27 mouse cellular contexts compared by ENCODE assay signal in the genomic region with DNA sequence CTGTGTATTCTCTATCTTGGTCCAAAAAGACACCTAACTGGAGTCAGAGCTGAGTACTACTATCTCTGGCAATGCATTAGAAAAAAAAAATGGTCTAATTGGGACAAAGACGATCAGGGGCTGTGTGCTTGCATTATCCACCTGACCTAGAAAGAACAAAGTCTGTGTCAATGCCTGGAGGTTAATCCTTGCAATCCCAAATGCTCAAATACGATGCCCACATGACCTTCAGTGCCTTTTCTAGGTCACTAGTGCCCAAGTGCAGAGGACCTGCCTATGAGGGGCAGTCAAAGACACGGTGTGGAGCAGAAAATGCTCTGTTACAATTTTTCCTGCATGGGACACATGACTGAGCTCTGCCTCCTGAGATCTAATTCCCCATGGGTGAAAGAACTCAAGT.
"Had no signal": no experiment of that assay in that cellular context is flagged by ENCODE, and none has a peak within 500 bp of the region (broad histone marks: within the 10 kb centered on the region; RNA-seq: fewer than 3 reads in every experiment).

No protein-coding gene starts in this region.

- H3K36me3 ChIP-seq: embryonic facial prominence, embryonic 10.5 days; embryonic facial prominence, embryonic 12.5 days; embryonic facial prominence, embryonic 13.5 days; embryonic facial prominence, embryonic 15.5 days; forebrain, embryonic 10.5 days; forebrain, embryonic 12.5 days; forebrain, embryonic 15.5 days had no signal

- H3K4me2 ChIP-seq: embryonic facial prominence, embryonic 12.5 days; embryonic facial prominence, embryonic 13.5 days; embryonic facial prominence, embryonic 15.5 days; forebrain, embryonic 12.5 days; forebrain, embryonic 13.5 days; forebrain, embryonic 15.5 days had no signal

- H3K9me3 ChIP-seq: embryonic facial prominence, embryonic 10.5 days; embryonic facial prominence, embryonic 12.5 days; embryonic facial prominence, embryonic 13.5 days; embryonic facial prominence, embryonic 15.5 days; forebrain, embryonic 12.5 days; forebrain, embryonic 13.5 days; forebrain, embryonic 15.5 days had no signal

- H3K4me3 ChIP-seq: embryonic facial prominence, embryonic 10.5 days; embryonic facial prominence, embryonic 12.5 days; embryonic facial prominence, embryonic 13.5 days; embryonic facial prominence, embryonic 15.5 days; erythroblast, embryonic 14.5 days; forebrain, embryonic 10.5 days; forebrain, embryonic 12.5 days; forebrain, embryonic 13.5 days; forebrain, embryonic 15.5 days; gastrocnemius, adult 2 months had no signal

- H3K4me1 ChIP-seq: embryonic facial prominence, embryonic 12.5 days; embryonic facial prominence, embryonic 15.5 days had no signal

- H3K27ac ChIP-seq: embryonic facial prominence, embryonic 10.5 days; embryonic facial prominence, embryonic 12.5 days; embryonic facial prominence, embryonic 13.5 days; embryonic facial prominence, embryonic 15.5 days; forebrain, embryonic 10.5 days; forebrain, embryonic 12.5 days; forebrain, embryonic 13.5 days; forebrain, embryonic 15.5 days; gastrocnemius, adult 2 months had no signal

- H3K27me3 ChIP-seq: embryonic facial prominence, embryonic 12.5 days; embryonic facial prominence, embryonic 13.5 days; embryonic facial prominence, embryonic 15.5 days; forebrain, embryonic 15.5 days had no signal

- ATAC-seq: forebrain, embryonic 13.5 days; forebrain, embryonic 14.5 days; forebrain, embryonic 15.5 days; forebrain, embryonic 16.5 days; forebrain, postnatal 0 days had no signal

- H3K9ac ChIP-seq: embryonic facial prominence, embryonic 12.5 days; embryonic facial prominence, embryonic 13.5 days; embryonic facial prominence, embryonic 15.5 days; forebrain, embryonic 12.5 days; forebrain, embryonic 13.5 days; forebrain, embryonic 15.5 days; forebrain, postnatal 0 days had no signal

- DNase-seq: cerebellum, adult 18-20 months; cerebellum, adult 8-10 months; cerebellum, adult 9-10 months; cerebellum, adult 9-11 months; cerebellum, postnatal 10 days; cerebellum, postnatal 14 days; cerebellum, postnatal 25 days; cerebellum, postnatal 36 days; embryo, embryonic 11 days; forebrain, postnatal 0 days; gastrocnemius, adult 2 months; gastrocnemius, postnatal 10 days; gastrocnemius, postnatal 14 days; gastrocnemius, postnatal 25 days; gastrocnemius, postnatal 36 days; heart, adult 11 months had no signal
